ENCODE assay signal across 15 mouse cellular contexts in genomic region chr15:59241752-59242151, GRCm38 (mm10).
"Had no signal": no experiment of that assay in that cellular context is flagged by ENCODE, and none has a peak within 500 bp of the region (broad histone marks: within the 10 kb centered on the region; RNA-seq: fewer than 3 reads in every experiment).

No protein-coding gene starts in this region.

- H3K9ac ChIP-seq: neural tube, embryonic 13.5 days; neural tube, embryonic 15.5 days; stomach, embryonic 15.5 days had no signal

- H3K36me3 ChIP-seq: neural tube, embryonic 13.5 days; neural tube, embryonic 15.5 days; stomach, embryonic 15.5 days had no signal

- H3K27me3 ChIP-seq: neural tube, embryonic 13.5 days; neural tube, embryonic 15.5 days; stomach, embryonic 15.5 days had no signal

- H3K4me1 ChIP-seq: neural tube, embryonic 13.5 days; neural tube, embryonic 15.5 days had no signal

- H3K9me3 ChIP-seq: neural tube, embryonic 13.5 days; neural tube, embryonic 15.5 days; stomach, embryonic 15.5 days had no signal

- DNase-seq: retina, postnatal 1 day; right cerebral cortex, adult 18-20 months; right cerebral cortex, postnatal 14 days; right cerebral cortex, postnatal 25 days; right cerebral cortex, postnatal 4 days; thymus, adult 18-20 months; thymus, adult 2 months; thymus, postnatal 14 days; thymus, postnatal 25 days; thymus, postnatal 36 days; thymus, postnatal 4 days had no signal

- H3K27ac ChIP-seq: neural tube, embryonic 13.5 days; neural tube, embryonic 15.5 days; stomach, embryonic 15.5 days; stomach, postnatal 0 days had no signal

- H3K4me2 ChIP-seq: neural tube, embryonic 13.5 days; neural tube, embryonic 15.5 days; stomach, embryonic 15.5 days had no signal

- H3K4me3 ChIP-seq: neural tube, embryonic 13.5 days; neural tube, embryonic 15.5 days; stomach, embryonic 15.5 days had no signal
